Mouse (Mus musculus): Measurements from ENCODE around the gene Csmd2. TPM values are rescaled to one million over a fixed set of nuclear protein-coding genes. Genes with fewer than 3 reads are reported as not detected.

Gene Csmd2
- polyA plus RNA-seq, 1 experiment from 2014 or later: 0.08 TPM

- Histone ChIP-seq H3K4me2 (ENCODE audit: low read depth, severe bottlenecking) (no peak overlapping the region), H3K4me3 (ENCODE audit: low read depth, low read length) (no peak overlapping the region), H3K9me3 (ENCODE audit: control insufficient read depth, low read length) (no peaks in the 10 kb centered on the region), H3K27ac (replicated peaks; ENCODE audit: low read depth, low read length) (no peak overlapping the region), H3K27me3 (ENCODE audit: control insufficient read depth, insufficient read depth, low read length) (peaks cover 2% of the 10 kb centered on the region; the same call in 1 of the 2 replicates), H3K4me1 (ENCODE audit: control insufficient read depth, insufficient read depth, low read length) (peaks cover 4% of the 10 kb centered on the region; the same call in 1 of the 2 replicates), H3K9ac (ENCODE audit: low read length) (no peak overlapping the region), H3K36me3 (ENCODE audit: control insufficient read depth, insufficient read depth, low read length) (no peaks in the 10 kb centered on the region)
- DNase-seq (ENCODE audit: low spot score) (no peak), ATAC-seq (ENCODE audit: insufficient number of reproducible peaks, low FRiP score, low TSS enrichment, low read depth) (no peak)
- 89% methylated on average over 4 of the region's 4 CpGs for WGBS
These were observed 406.2 kb downstream of the Csmd2 start for GRCm38 (mm10) chr4:128393864-128394263.

- WGBS: 89% methylated on average over 5 of the region's 5 CpGs
- Histone ChIP-seq H3K27me3 (ENCODE audit: control insufficient read depth, insufficient read depth, low read length) (peaks cover 2% of the 10 kb centered on the region; the same call in 1 of the 2 replicates), H3K9ac (ENCODE audit: low read length) (no peak overlapping the region), H3K27ac (replicated peaks; ENCODE audit: low read depth, low read length) (no peak overlapping the region), H3K4me3 (ENCODE audit: low read depth, low read length) (no peak overlapping the region), H3K4me1 (ENCODE audit: control insufficient read depth, insufficient read depth, low read length) (peaks cover 4% of the 10 kb centered on the region; the same call in 1 of the 2 replicates), H3K36me3 (ENCODE audit: control insufficient read depth, insufficient read depth, low read length) (no peaks in the 10 kb centered on the region), H3K4me2 (ENCODE audit: low read depth, severe bottlenecking) (no peak overlapping the region), H3K9me3 (ENCODE audit: control insufficient read depth, low read length) (no peaks in the 10 kb centered on the region)
- DNase-seq (ENCODE audit: low spot score) (no peak), ATAC-seq (ENCODE audit: insufficient number of reproducible peaks, low FRiP score, low TSS enrichment, low read depth) (no peak)
These were observed 409.0 kb downstream of the Csmd2 start for GRCm38 (mm10) chr4:128396616-128397015.

GRCm38 (mm10) chr4:128397804-128398203, 410.1 kb downstream of the Csmd2 start:
- H3K4me3 ChIP-seq (ENCODE audit: low read depth, low read length): no peak overlapping the region
- H3K9me3 ChIP-seq (ENCODE audit: control insufficient read depth, low read length): no peaks in the 10 kb centered on the region
- 59% methylated on average over 7 of the region's 7 CpGs for WGBS
- no peak overlapping the region for H3K9ac ChIP-seq (ENCODE audit: low read length)
- H3K36me3 ChIP-seq (ENCODE audit: control insufficient read depth, insufficient read depth, low read length): no peaks in the 10 kb centered on the region
- no peak for DNase-seq (ENCODE audit: low spot score)
- 0 out of 2 replicates have a peak, but pooled peaks cover 2% of the 10 kb centered on the region for H3K27me3 ChIP-seq (ENCODE audit: control insufficient read depth, insufficient read depth, low read length)
- H3K4me2 ChIP-seq (ENCODE audit: low read depth, severe bottlenecking): no peak overlapping the region
- no peak for ATAC-seq (ENCODE audit: insufficient number of reproducible peaks, low FRiP score, low TSS enrichment, low read depth)
- no peak overlapping the region for H3K27ac ChIP-seq (replicated peaks; ENCODE audit: low read depth, low read length)
- H3K4me1 ChIP-seq (ENCODE audit: control insufficient read depth, insufficient read depth, low read length): 0 out of 2 replicates have a peak, but pooled peaks cover 4% of the 10 kb centered on the region

GRCm38 (mm10) chr4:128398948-128399347, 411.3 kb downstream of the Csmd2 start:
- Histone ChIP-seq H3K9ac (ENCODE audit: low read length) (no peak overlapping the region), H3K4me2 (ENCODE audit: low read depth, severe bottlenecking) (no peak overlapping the region), H3K36me3 (ENCODE audit: control insufficient read depth, insufficient read depth, low read length) (no peaks in the 10 kb centered on the region), H3K4me1 (ENCODE audit: control insufficient read depth, insufficient read depth, low read length) (0 out of 2 replicates have a peak, but pooled peaks cover 4% of the 10 kb centered on the region), H3K9me3 (ENCODE audit: control insufficient read depth, low read length) (no peaks in the 10 kb centered on the region), H3K4me3 (ENCODE audit: low read depth, low read length) (no peak overlapping the region), H3K27me3 (ENCODE audit: control insufficient read depth, insufficient read depth, low read length) (0 out of 2 replicates have a peak, but pooled peaks cover 2% of the 10 kb centered on the region), H3K27ac (replicated peaks; ENCODE audit: low read depth, low read length) (no peak overlapping the region)
- WGBS: 86% methylated on average over 7 of the region's 7 CpGs
- ATAC-seq (ENCODE audit: insufficient number of reproducible peaks, low FRiP score, low TSS enrichment, low read depth): no peak
- DNase-seq (ENCODE audit: low spot score): no peak

GRCm38 (mm10) chr4:128400016-128400415, 412.4 kb downstream of the Csmd2 start:
- 0 out of 2 replicates have a peak, but pooled peaks cover 2% of the 10 kb centered on the region for H3K27me3 ChIP-seq (ENCODE audit: control insufficient read depth, insufficient read depth, low read length)
- no peak overlapping the region for H3K9ac ChIP-seq (ENCODE audit: low read length)
- DNase-seq (ENCODE audit: low spot score) (no peak), ATAC-seq (ENCODE audit: insufficient number of reproducible peaks, low FRiP score, low TSS enrichment, low read depth) (no peak)
- H3K27ac ChIP-seq (replicated peaks; ENCODE audit: low read depth, low read length): no peak overlapping the region
- 0 out of 2 replicates have a peak, but pooled peaks cover 4% of the 10 kb centered on the region for H3K4me1 ChIP-seq (ENCODE audit: control insufficient read depth, insufficient read depth, low read length)
- no peak overlapping the region for H3K4me2 ChIP-seq (ENCODE audit: low read depth, severe bottlenecking)
- WGBS: 88% methylated on average over 6 of the region's 6 CpGs
- H3K36me3 ChIP-seq (ENCODE audit: control insufficient read depth, insufficient read depth, low read length): no peaks in the 10 kb centered on the region
- H3K4me3 ChIP-seq (ENCODE audit: low read depth, low read length): no peak overlapping the region
- H3K9me3 ChIP-seq (ENCODE audit: control insufficient read depth, low read length): no peaks in the 10 kb centered on the region

- H3K9ac ChIP-seq (ENCODE audit: low read length): no peak overlapping the region
- H3K4me2 ChIP-seq (ENCODE audit: low read depth, severe bottlenecking): no peak overlapping the region
- WGBS: 56% methylated on average over 3 of the region's 3 CpGs
- H3K9me3 ChIP-seq (ENCODE audit: control insufficient read depth, low read length): no peaks in the 10 kb centered on the region
- H3K4me3 ChIP-seq (ENCODE audit: low read depth, low read length): no peak overlapping the region
- DNase-seq (ENCODE audit: low spot score) (no peak), ATAC-seq (ENCODE audit: insufficient number of reproducible peaks, low FRiP score, low TSS enrichment, low read depth) (no peak)
- H3K27me3 ChIP-seq (ENCODE audit: control insufficient read depth, insufficient read depth, low read length): 0 out of 2 replicates have a peak, but pooled peaks cover 2% of the 10 kb centered on the region
- no peaks in the 10 kb centered on the region for H3K36me3 ChIP-seq (ENCODE audit: control insufficient read depth, insufficient read depth, low read length)
- 0 out of 2 replicates have a peak, but pooled peaks cover 4% of the 10 kb centered on the region for H3K4me1 ChIP-seq (ENCODE audit: control insufficient read depth, insufficient read depth, low read length)
- no peak overlapping the region for H3K27ac ChIP-seq (replicated peaks; ENCODE audit: low read depth, low read length)
These were observed 413.9 kb downstream of the Csmd2 start for GRCm38 (mm10) chr4:128401591-128401990.

- H3K27me3 ChIP-seq (ENCODE audit: control insufficient read depth, insufficient read depth, low read length): 0 out of 2 replicates have a peak, but pooled peaks cover 2% of the 10 kb centered on the region
- H3K4me2 ChIP-seq (ENCODE audit: low read depth, severe bottlenecking): no peak overlapping the region
- ATAC-seq (ENCODE audit: insufficient number of reproducible peaks, low FRiP score, low TSS enrichment, low read depth) (no peak), DNase-seq (ENCODE audit: low spot score) (no peak)
- no peaks in the 10 kb centered on the region for H3K36me3 ChIP-seq (ENCODE audit: control insufficient read depth, insufficient read depth, low read length)
- no peak overlapping the region for H3K4me3 ChIP-seq (ENCODE audit: low read depth, low read length)
- no peak overlapping the region for H3K9ac ChIP-seq (ENCODE audit: low read length)
- H3K4me1 ChIP-seq (ENCODE audit: control insufficient read depth, insufficient read depth, low read length): no peaks in the 10 kb centered on the region
- no peaks in the 10 kb centered on the region for H3K9me3 ChIP-seq (ENCODE audit: control insufficient read depth, low read length)
- 90% methylated on average over 1 of the region's 1 CpGs for WGBS
- no peak overlapping the region for H3K27ac ChIP-seq (replicated peaks; ENCODE audit: low read depth, low read length)
These were observed 415.0 kb downstream of the Csmd2 start for GRCm38 (mm10) chr4:128402706-128403105.

GRCm38 (mm10) chr4:128405576-128405975, 417.9 kb downstream of the Csmd2 start:
- H3K4me1 ChIP-seq (ENCODE audit: control insufficient read depth, insufficient read depth, low read length): no peaks in the 10 kb centered on the region
- no peak overlapping the region for H3K4me2 ChIP-seq (ENCODE audit: low read depth, severe bottlenecking)
- ATAC-seq (ENCODE audit: insufficient number of reproducible peaks, low FRiP score, low TSS enrichment, low read depth) (no peak), DNase-seq (ENCODE audit: low spot score) (no peak)
- H3K9ac ChIP-seq (ENCODE audit: low read length): no peak overlapping the region
- H3K27ac ChIP-seq (replicated peaks; ENCODE audit: low read depth, low read length): no peak overlapping the region
- H3K36me3 ChIP-seq (ENCODE audit: control insufficient read depth, insufficient read depth, low read length): no peaks in the 10 kb centered on the region
- H3K27me3 ChIP-seq (ENCODE audit: control insufficient read depth, insufficient read depth, low read length): no peaks in the 10 kb centered on the region
- no peak overlapping the region for H3K4me3 ChIP-seq (ENCODE audit: low read depth, low read length)
- H3K9me3 ChIP-seq (ENCODE audit: control insufficient read depth, low read length): no peaks in the 10 kb centered on the region
- WGBS: 96% methylated on average over 3 of the region's 3 CpGs
